Mouse (Mus musculus) heart, adult 2 months (tissue): ENCODE measurements around the gene Zfand6. TPM values are rescaled to one million over a fixed set of nuclear protein-coding genes. Genes with fewer than 3 reads are reported as not detected.

ENCODE experiments used
- DNase-seq, 2 experiments: peaks; one replicate each; pipeline ENCODE4 v3.0.0; 2021
- H3K27ac ChIP-seq: fragments of 200-600 bp; 2 replicates; pipeline ENCODE4 v1.8.1; 2022
- H3K27me3 ChIP-seq: fragments of 200-500 bp; 2 replicates; pipeline ENCODE4 v1.6.1; 2012; ENCODE audit warnings: mild to moderate bottlenecking, low read length, inconsistent platforms, mixed read lengths; ENCODE audit not compliant: control insufficient read depth, insufficient read depth
- H3K36me3 ChIP-seq: fragments of 200-500 bp; 2 replicates; pipeline ENCODE4 v1.6.1; 2012; ENCODE audit warnings: low read length, inconsistent platforms; ENCODE audit not compliant: control insufficient read depth, insufficient read depth
- H3K4me1 ChIP-seq: fragments of 200-500 bp; 2 replicates; pipeline ENCODE4 v1.6.1; 2011; ENCODE audit warnings: low read length; ENCODE audit not compliant: control insufficient read depth, insufficient read depth
- H3K4me3 ChIP-seq: fragments of 200-600 bp; 2 replicates; pipeline ENCODE4 v1.8.1; 2022
- H3K79me2 ChIP-seq: fragments of 200-500 bp; replicated peaks from 2 replicates; pipeline ENCODE4 v1.6.1; 2012; ENCODE audit warnings: mild to moderate bottlenecking, inconsistent platforms, low read length, moderate library complexity, mixed read lengths; ENCODE audit not compliant: control insufficient read depth, insufficient read depth
- H3K9ac ChIP-seq: fragments of 200-500 bp; 2 replicates; pipeline ENCODE4 v1.6.1; 2012; ENCODE audit warnings: low read depth, mild to moderate bottlenecking, control low read depth, inconsistent platforms, low read length, mixed read lengths
- CTCF ChIP-seq: fragments of 200-600 bp; IDR thresholded peaks from 2 replicates; pipeline ENCODE4 v1.8.1; 2022; ENCODE audit warnings: antibody characterized with exemption, mild to moderate bottlenecking, moderate library complexity
- EP300 ChIP-seq: fragments of 200-500 bp; IDR thresholded peaks from 2 replicates; pipeline ENCODE4 v1.6.1; 2011; ENCODE audit warnings: low read depth, low read length, control low read depth; ENCODE audit not compliant: insufficient read depth
- POLR2A ChIP-seq: fragments of 200-500 bp; IDR thresholded peaks from 2 replicates; pipeline ENCODE4 v1.6.1; 2011; ENCODE audit warnings: mild to moderate bottlenecking, low read depth, low read length, control low read depth; ENCODE audit not compliant: insufficient read depth
- WGBS: fragments of 180-500 bp; shearing (Covaris S2); methylation state at CpG from one replicate; pipeline ENCODE4 v1.1.7; 2018; 5-methylcytosine and 5-hydroxymethylcytosine counted together
- intact Hi-C: fragments of 180-260 bp; cut with DNase I; formaldehyde crosslinking; loops from one replicate; pipeline ENCODE4 v1.15.1; 2025
- polyA plus RNA-seq: library from polyadenylated mRNA; depleted of rRNA; stranded (reverse); fragments of >200 nt; gene quantifications from 2 replicates; pipeline ENCODE4 v1.2.3, GENCODE M21; 2012; rRNA removed
- total RNA-seq, 2 experiments: library from RNA; stranded (reverse); gene quantifications; 2 replicates each; pipeline ENCODE4 v1.2.3; 2021

Zfand6 gene
- total and polyA plus RNA-seq, 3 experiments = 72.9 to 93.8 (median 82.9) TPM

DNA sequence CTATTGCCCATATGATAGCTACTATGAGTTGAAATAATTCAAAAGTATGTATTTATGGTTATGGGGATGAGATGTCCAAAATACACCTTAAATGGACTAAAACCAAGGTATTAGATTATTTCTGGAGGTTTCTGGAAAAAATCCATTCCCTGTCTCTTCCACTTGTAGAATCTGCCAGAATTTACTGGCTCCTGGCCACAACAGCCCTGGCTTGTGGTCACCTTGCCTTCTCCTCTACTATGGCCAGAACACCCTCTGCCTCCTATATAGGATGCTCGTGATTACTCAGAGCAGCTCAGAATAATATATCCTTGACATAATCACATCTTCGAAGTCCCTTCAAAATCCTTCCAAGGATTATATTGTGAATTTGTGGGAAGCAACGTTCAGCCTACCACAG, 125.5 kb downstream of the Zfand6 start:
- Histone ChIP-seq H3K27me3 (no peaks in the 10 kb centered on the region), H3K9ac (no peak overlapping the region), H3K79me2 (no peaks in the 10 kb centered on the region), H3K36me3 (no peaks in the 10 kb centered on the region; the same call in 1 of the 2 replicates), H3K4me1 (no peaks in the 10 kb centered on the region), H3K4me3 (no peak overlapping the region), H3K27ac (no peak overlapping the region)
- intact Hi-C loops = no loop called here
- TF ChIP-seq CTCF = no peak
- no peak for TF ChIP-seq POLR2A
- no peak for TF ChIP-seq EP300
- no peak for DNase-seq
- 68% methylated on average over 3 of the region's 3 CpGs for WGBS

Other genes with a start within 250 kb of the Zfand6 start
- under 1 TPM; 0.10 to 0.25 TPM for gene Gm2115, start 161.0 kb downstream of the Zfand6 start, total RNA-seq
- gene Gm2115, start 161.0 kb downstream of the Zfand6 start, polyA plus RNA-seq = 0.29 and 0.61 TPM in 2 replicates
- gene Fah, start 83.2 kb downstream of the Zfand6 start, total RNA-seq = 10 to 100 TPM; 23.7 to 33.9 TPM
- gene Fah, start 83.2 kb downstream of the Zfand6 start, polyA plus RNA-seq = 59.9 and 60.5 TPM in 2 replicates
- gene Olfr291, start 163.6 kb upstream of the Zfand6 start, total RNA-seq = not detected
- gene Olfr291, start 163.6 kb upstream of the Zfand6 start, polyA plus RNA-seq = not detected in 2 replicates